9 mouse cellular contexts compared by ENCODE assay signal in genomic region chr11:76450202-76450561, GRCm38 (mm10). TPM values are rescaled to one million over a fixed set of nuclear protein-coding genes. Genes with fewer than 3 reads are reported as not detected.
DNase-seq lines count a peak whose midpoint lies in the region; ATAC-seq and TF ChIP-seq lines count a peak whose summit lies in the region.
"Had no signal": no experiment of that assay in that cellular context is flagged by ENCODE, and none has a peak within 500 bp of the region (broad histone marks: within the 10 kb centered on the region; RNA-seq: fewer than 3 reads in every experiment).

No protein-coding gene starts in this region.

- 16% methylated on average over 3 of the region's 3 CpGs for WGBS in forebrain, embryonic 11.5 days
- 16% methylated on average over 3 of the region's 3 CpGs for WGBS in olfactory bulb, adult 2 months

- TF ChIP-seq CTCF in left cerebral cortex, adult 2 months (IDR thresholded peaks at IDR 0.05), result no peak
- TF ChIP-seq CTCF in olfactory bulb, adult 2 months (IDR thresholded peaks at IDR 0.05; ENCODE audit: insufficient read depth, low read depth, low read length), result no peak

- DNase-seq in left cerebral cortex, adult 2 months (ENCODE audit: extremely low spot score in 1 of 2, low spot score in 2 of 2), result peak in 1 of 2 experiments; percentile 50
- DNase-seq in left cerebral cortex, postnatal 36 days (ENCODE audit: low spot score in 2 of 2), result no peak
- DNase-seq in forebrain, embryonic 11.5 days (ENCODE audit: low spot score), result peak; percentile 66
- DNase-seq in layer of hippocampus, postnatal 36 days, result peak; percentile 62 to 68
- no peak for DNase-seq in spleen, postnatal 14 days (ENCODE audit: low spot score in 2 of 2)
- DNase-seq in frontal cortex, postnatal 25 days (ENCODE audit: low spot score in 2 of 2), result no peak
- DNase-seq: lung, adult 18-20 months had no signal

- peak overlapping the region; percentile 74 for H3K27ac ChIP-seq in left cerebral cortex, adult 2 months
- H3K27ac ChIP-seq in forebrain, embryonic 11.5 days (ENCODE audit: low read depth, low read length), result peak overlapping the region; percentile 80
- H3K27ac ChIP-seq in olfactory bulb, adult 2 months (ENCODE audit: insufficient read depth, low read depth, low read length), result peak overlapping the region; percentile 19; the same call in 1 of the 2 replicates

- H3K4me1 ChIP-seq in forebrain, embryonic 11.5 days (replicated peaks; ENCODE audit: control insufficient read depth, insufficient read depth, low read length), result peaks cover 27% of the 10 kb centered on the region
- peaks cover 31% of the 10 kb centered on the region for H3K4me1 ChIP-seq in olfactory bulb, adult 2 months (ENCODE audit: control insufficient read depth, insufficient read depth, low read length)

- 0 out of 2 replicates have a peak overlapping the region, but pooled peaks have one; percentile 6 for H3K4me2 ChIP-seq in forebrain, embryonic 11.5 days (ENCODE audit: low read depth, low read length, severe bottlenecking)

- no peaks in the 10 kb centered on the region for H3K9me3 ChIP-seq in forebrain, embryonic 11.5 days (ENCODE audit: control insufficient read depth, low read length)

- peak; percentile 81 for ATAC-seq in forebrain, embryonic 11.5 days (replicated peaks; ENCODE audit: low FRiP score)
- ATAC-seq: Patski had no signal

- no peaks in the 10 kb centered on the region for H3K27me3 ChIP-seq in forebrain, embryonic 11.5 days (ENCODE audit: control insufficient read depth, insufficient read depth, low read length)
- H3K27me3 ChIP-seq: Patski had no signal

- no peak for TF ChIP-seq POLR2A in olfactory bulb, adult 2 months (IDR thresholded peaks at IDR 0.05; ENCODE audit: insufficient read depth, low read depth, low read length)

- intact Hi-C loops in left cerebral cortex, adult 2 months (cut with DNase I), result no loop called here
- intact Hi-C loops in left cerebral cortex, postnatal 36 days (cut with DNase I), result no loop called here

- no peaks in the 10 kb centered on the region for H3K36me3 ChIP-seq in forebrain, embryonic 11.5 days (ENCODE audit: control insufficient read depth, insufficient read depth, low read length)

- H3K4me3 ChIP-seq in left cerebral cortex, adult 2 months, result no peak overlapping the region; the same call in 1 of the 2 replicates
- no peak overlapping the region for H3K4me3 ChIP-seq in forebrain, embryonic 11.5 days (ENCODE audit: low read depth, low read length)
- H3K4me3 ChIP-seq in olfactory bulb, adult 2 months (ENCODE audit: insufficient read depth, low read depth, low read length), result no peak overlapping the region

- no peak overlapping the region for H3K9ac ChIP-seq in forebrain, embryonic 11.5 days (ENCODE audit: low read length)

RNA-seq across cellular contexts. Expression of gene Timm22, which starts 43.4 kb away (rescaled TPM):
- total RNA-seq in left cerebral cortex, adult 2 months (2021), result 10 to 100 TPM; 30.3 to 38.8 TPM
- 10 to 100 TPM; 38.3 to 38.4 TPM for total RNA-seq in left cerebral cortex, postnatal 36 days (2021)
- 109 and 113 TPM in 2 replicates for polyA plus RNA-seq in forebrain, embryonic 11.5 days (2014; fragmentation: Nextera tagmentation; extraction: Ambion mirVana)
- 10 to 100 TPM; 32.7 to 33.6 TPM for total RNA-seq in layer of hippocampus, postnatal 36 days (2021)
- polyA plus RNA-seq in olfactory bulb, adult 2 months (2012; ENCODE audit: insufficient read depth, insufficient read length, low replicate concordance, missing spikeins), result not detected in 2 replicates

RNA-seq across cellular contexts. Expression of gene Nxn, which starts 51.2 kb away (rescaled TPM):
- 10 to 100 TPM; 11.2 TPM for total RNA-seq in left cerebral cortex, adult 2 months (2021)
- total RNA-seq in left cerebral cortex, postnatal 36 days (2021), result 10 to 100 TPM; 11.0 to 11.6 TPM
- 52.3 and 65.1 TPM in 2 replicates for polyA plus RNA-seq in forebrain, embryonic 11.5 days (2014; fragmentation: Nextera tagmentation; extraction: Ambion mirVana)
- total RNA-seq in layer of hippocampus, postnatal 36 days (2021), result 10 to 100 TPM in 1 of 2 experiments, 1 to 10 TPM in 1; 9.5 to 11.6 TPM
- polyA plus RNA-seq in olfactory bulb, adult 2 months (2012; ENCODE audit: insufficient read depth, insufficient read length, low replicate concordance, missing spikeins), result not detected in 2 replicates

Comparison
In these comparisons a context has a peak if more than half of its experiments do, and no peak if none do; other contexts are left out.
1. DNase-seq: peak in forebrain, embryonic 11.5 days (single experiment) and layer of hippocampus, postnatal 36 days (2 of 2); none in left cerebral cortex, postnatal 36 days (0 of 2), spleen, postnatal 14 days (0 of 2) and frontal cortex, postnatal 25 days (0 of 2).
2. H3K27ac ChIP-seq: peak in every context shown above with its lines; median percentile 80 in forebrain, embryonic 11.5 days; 74 in left cerebral cortex, adult 2 months; 19 in olfactory bulb, adult 2 months.